Mouse (Mus musculus): ENCODE data around the gene Evl. TPM values are rescaled to one million over a fixed set of nuclear protein-coding genes. Genes with fewer than 3 reads are reported as not detected.

Gene Evl
- polyA plus RNA-seq, 1 experiment from 2014 or later = 43.1 TPM

DNA sequence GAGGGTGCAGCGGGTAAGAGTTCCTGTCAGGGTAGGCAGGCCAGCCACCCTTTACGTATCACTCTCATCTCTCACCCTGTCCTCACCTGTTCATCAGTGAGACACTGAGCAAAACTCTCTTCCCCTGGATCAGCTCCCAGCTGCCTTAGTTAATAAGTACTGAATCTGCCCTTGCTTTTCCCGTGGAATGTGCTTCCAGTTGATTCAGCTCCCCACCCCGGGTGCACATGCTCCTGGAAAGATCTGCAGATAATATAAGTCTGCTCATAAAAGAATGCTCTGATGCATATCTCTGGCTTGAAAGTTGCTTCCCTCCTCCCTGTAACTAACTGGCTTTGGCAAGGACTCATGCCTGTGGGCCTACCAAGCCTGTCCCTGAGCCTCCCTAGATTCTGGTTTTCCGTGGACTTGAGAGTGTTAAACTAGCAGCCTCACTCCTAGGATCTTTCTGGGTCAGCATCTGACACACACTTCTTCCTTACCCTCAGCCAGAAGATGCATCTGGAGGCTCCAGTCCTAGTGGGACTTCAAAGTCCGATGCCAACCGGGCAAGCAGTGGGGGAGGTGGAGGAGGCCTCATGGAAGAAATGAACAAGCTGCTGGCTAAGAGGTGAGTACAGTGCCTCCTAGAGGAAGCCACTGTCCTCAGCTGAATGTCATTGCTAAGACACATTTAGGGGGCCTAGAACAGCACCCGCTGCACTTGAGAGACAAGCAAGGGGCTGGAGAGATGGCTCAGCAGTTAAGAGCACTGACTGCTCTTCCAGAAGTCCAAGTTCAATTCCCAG is 121.3 kb downstream of the Evl start:
- H3K4me2 ChIP-seq = no peak overlapping the region
- peaks cover 70% of the 10 kb centered on the region for H3K36me3 ChIP-seq
- WGBS = 72% methylated on average over 8 of the region's 8 CpGs

DNA sequence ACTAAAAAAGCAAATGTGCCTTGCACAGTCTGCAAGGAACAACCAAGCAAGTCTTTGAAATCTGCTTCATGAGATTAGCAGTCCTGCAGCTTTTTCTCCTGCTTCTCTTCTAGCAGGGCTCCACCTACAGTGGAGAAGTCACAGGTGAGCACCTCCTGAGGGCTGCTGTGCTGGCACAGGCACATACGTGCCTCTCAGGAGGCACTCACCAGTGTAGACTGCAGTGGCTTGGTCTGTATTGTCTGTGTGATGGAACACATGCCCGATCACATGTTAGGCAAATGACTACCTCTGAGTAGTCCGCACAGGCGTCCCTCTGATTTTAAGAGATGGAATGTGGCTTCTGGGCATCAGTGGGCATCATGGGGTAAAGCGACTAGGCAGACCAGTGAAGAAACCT is 122.6 kb downstream of the Evl start:
- H3K9ac ChIP-seq = no peak overlapping the region
- 91% methylated on average over 5 of the region's 5 CpGs for WGBS
- no peak overlapping the region for H3K27ac ChIP-seq (ENCODE audit: poor library complexity, severe bottlenecking)
- H3K4me1 ChIP-seq (replicated peaks) = peaks cover 9% of the 10 kb centered on the region
- no peaks in the 10 kb centered on the region for H3K9me3 ChIP-seq (replicated peaks)
- H3K36me3 ChIP-seq = peaks cover 80% of the 10 kb centered on the region
- no peak for ATAC-seq (ENCODE audit: insufficient number of reproducible peaks, low FRiP score)
- H3K4me2 ChIP-seq = no peak overlapping the region
- H3K4me3 ChIP-seq = no peak overlapping the region
- H3K27me3 ChIP-seq (replicated peaks) = no peaks in the 10 kb centered on the region

More for the DNA sequence above, 121.3 kb downstream of the Evl start:
- Histone ChIP-seq H3K9me3 (replicated peaks) (no peaks in the 10 kb centered on the region), H3K27me3 (replicated peaks) (no peaks in the 10 kb centered on the region), H3K27ac (ENCODE audit: poor library complexity, severe bottlenecking) (no peak overlapping the region), H3K4me3 (no peak overlapping the region), H3K4me1 (replicated peaks) (peaks cover 9% of the 10 kb centered on the region), H3K9ac (no peak overlapping the region)
- ATAC-seq (ENCODE audit: insufficient number of reproducible peaks, low FRiP score) = no peak

DNA sequence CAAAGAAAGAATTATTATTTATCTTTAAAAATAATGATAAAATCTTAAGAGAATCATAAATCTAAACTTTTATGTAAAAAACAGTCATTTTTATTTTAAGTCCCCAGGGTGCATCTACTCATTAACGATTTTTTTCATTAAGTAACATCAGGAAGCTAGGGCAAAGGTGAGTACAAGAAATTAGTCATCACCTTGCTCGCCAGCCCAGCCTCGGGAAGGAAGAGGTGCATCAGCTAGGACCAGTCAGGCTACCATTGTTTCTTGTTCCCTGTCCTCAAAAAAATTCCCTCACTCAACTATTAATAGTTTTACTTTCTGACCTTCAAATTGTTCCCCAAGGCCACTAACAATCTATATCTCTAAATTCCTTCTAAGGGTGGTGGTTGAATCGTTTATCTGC is 123.8 kb downstream of the Evl start:
- no peak for ATAC-seq (ENCODE audit: insufficient number of reproducible peaks, low FRiP score)
- Histone ChIP-seq H3K27me3 (replicated peaks) (no peaks in the 10 kb centered on the region), H3K4me2 (no peak overlapping the region), H3K27ac (ENCODE audit: poor library complexity, severe bottlenecking) (no peak overlapping the region), H3K4me3 (no peak overlapping the region), H3K36me3 (peaks cover 83% of the 10 kb centered on the region), H3K4me1 (replicated peaks) (peaks cover 9% of the 10 kb centered on the region), H3K9me3 (replicated peaks) (no peaks in the 10 kb centered on the region), H3K9ac (no peak overlapping the region)
- 64% methylated on average over 4 of the region's 4 CpGs for WGBS

GRCm38 (mm10) chr12:108680861-108681260 is 126.3 kb downstream of the Evl start:
- 92% methylated on average over 8 of the region's 8 CpGs for WGBS
- H3K27ac ChIP-seq (ENCODE audit: poor library complexity, severe bottlenecking) = no peak overlapping the region
- H3K4me2 ChIP-seq = no peak overlapping the region
- peaks cover 85% of the 10 kb centered on the region for H3K36me3 ChIP-seq
- ATAC-seq (ENCODE audit: insufficient number of reproducible peaks, low FRiP score) = no peak
- no peaks in the 10 kb centered on the region for H3K9me3 ChIP-seq (replicated peaks)
- peaks cover 5% of the 10 kb centered on the region for H3K4me1 ChIP-seq (replicated peaks)
- H3K4me3 ChIP-seq = no peak overlapping the region
- H3K9ac ChIP-seq = no peak overlapping the region
- H3K27me3 ChIP-seq (replicated peaks) = no peaks in the 10 kb centered on the region

GRCm38 (mm10) chr12:108682240-108683023 is 127.9 kb downstream of the Evl start:
- H3K27me3 ChIP-seq (replicated peaks) = no peaks in the 10 kb centered on the region
- H3K9me3 ChIP-seq (replicated peaks) = no peaks in the 10 kb centered on the region
- 83% methylated on average over 13 of the region's 13 CpGs for WGBS
- H3K4me2 ChIP-seq = no peak overlapping the region
- no peak for ATAC-seq (ENCODE audit: insufficient number of reproducible peaks, low FRiP score)
- no peak overlapping the region for H3K9ac ChIP-seq
- peaks cover 87% of the 10 kb centered on the region for H3K36me3 ChIP-seq
- no peak overlapping the region for H3K27ac ChIP-seq (ENCODE audit: poor library complexity, severe bottlenecking)
- no peak overlapping the region for H3K4me3 ChIP-seq
- peaks cover 5% of the 10 kb centered on the region for H3K4me1 ChIP-seq (replicated peaks)

DNA sequence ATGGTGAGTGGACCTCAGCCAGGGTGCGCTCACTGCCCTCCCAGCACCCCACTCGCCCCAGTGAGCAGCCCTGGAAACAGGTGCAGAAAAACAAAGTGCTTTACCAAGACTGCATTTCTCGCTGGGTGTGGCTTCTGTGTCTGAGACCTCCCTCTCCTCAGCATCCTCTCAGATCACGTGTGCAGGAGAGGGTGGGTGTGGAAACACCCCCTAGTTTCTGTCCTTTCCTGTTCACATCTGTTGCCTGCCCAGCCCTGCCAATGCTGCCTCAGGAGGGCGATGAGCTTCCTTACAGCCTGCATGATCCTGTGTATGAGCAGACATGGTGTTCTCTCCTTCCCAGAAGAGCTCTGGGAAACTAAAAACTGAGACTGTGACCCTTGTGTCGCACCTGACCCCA is 131.9 kb downstream of the Evl start:
- Histone ChIP-seq H3K9me3 (replicated peaks) (no peaks in the 10 kb centered on the region), H3K4me3 (no peak overlapping the region), H3K4me1 (replicated peaks) (peaks cover 10% of the 10 kb centered on the region; the same call in 1 of the 2 replicates), H3K4me2 (no peak overlapping the region), H3K27ac (ENCODE audit: poor library complexity, severe bottlenecking) (no peak overlapping the region), H3K9ac (no peak overlapping the region), H3K36me3 (peaks cover 72% of the 10 kb centered on the region), H3K27me3 (replicated peaks) (no peaks in the 10 kb centered on the region)
- 78% methylated on average over 6 of the region's 6 CpGs for WGBS
- ATAC-seq (ENCODE audit: insufficient number of reproducible peaks, low FRiP score) = no peak

- Histone ChIP-seq H3K27me3 (replicated peaks) (no peaks in the 10 kb centered on the region), H3K9me3 (replicated peaks) (no peaks in the 10 kb centered on the region), H3K4me1 (replicated peaks) (peaks cover 10% of the 10 kb centered on the region; the same call in 1 of the 2 replicates), H3K27ac (ENCODE audit: poor library complexity, severe bottlenecking) (no peak overlapping the region), H3K4me3 (no peak overlapping the region), H3K36me3 (peaks cover 67% of the 10 kb centered on the region), H3K9ac (no peak overlapping the region), H3K4me2 (no peak overlapping the region)
- ATAC-seq (ENCODE audit: insufficient number of reproducible peaks, low FRiP score) = no peak
- WGBS = 69% methylated on average over 6 of the region's 6 CpGs
Observed at GRCm38 (mm10) chr12:108686926-108687325, 132.4 kb downstream of the Evl start.

GRCm38 (mm10) chr12:108689167-108689566 is 134.6 kb downstream of the Evl start:
- 46% methylated on average over 9 of the region's 9 CpGs for WGBS
- no peak overlapping the region for H3K9ac ChIP-seq

GRCm38 (mm10) chr12:108690529-108690928 is 136.0 kb downstream of the Evl start:
- no peak overlapping the region for H3K27ac ChIP-seq (ENCODE audit: poor library complexity, severe bottlenecking)
- H3K9me3 ChIP-seq (replicated peaks) = no peaks in the 10 kb centered on the region
- H3K4me2 ChIP-seq = no peak overlapping the region
- peaks cover 34% of the 10 kb centered on the region for H3K36me3 ChIP-seq
- H3K9ac ChIP-seq = no peak overlapping the region
- peaks cover 10% of the 10 kb centered on the region; the same call in 1 of the 2 replicates for H3K4me1 ChIP-seq (replicated peaks)
- ATAC-seq (ENCODE audit: insufficient number of reproducible peaks, low FRiP score) = no peak
- no peaks in the 10 kb centered on the region for H3K27me3 ChIP-seq (replicated peaks)
- no peak overlapping the region for H3K4me3 ChIP-seq
- WGBS = 67% methylated on average over 9 of the region's 9 CpGs

More at GRCm38 (mm10) chr12:108689167-108689566, 134.6 kb downstream of the Evl start:
- no peak overlapping the region for H3K4me2 ChIP-seq
- H3K27me3 ChIP-seq (replicated peaks) = no peaks in the 10 kb centered on the region
- no peak overlapping the region for H3K27ac ChIP-seq (ENCODE audit: poor library complexity, severe bottlenecking)
- H3K36me3 ChIP-seq = peaks cover 44% of the 10 kb centered on the region
- peaks cover 10% of the 10 kb centered on the region; the same call in 1 of the 2 replicates for H3K4me1 ChIP-seq (replicated peaks)
- 0 out of 2 replicates have a peak, but pooled peaks have one; percentile 15 for ATAC-seq (ENCODE audit: insufficient number of reproducible peaks, low FRiP score)
- no peak overlapping the region for H3K4me3 ChIP-seq
- no peaks in the 10 kb centered on the region for H3K9me3 ChIP-seq (replicated peaks)

DNA sequence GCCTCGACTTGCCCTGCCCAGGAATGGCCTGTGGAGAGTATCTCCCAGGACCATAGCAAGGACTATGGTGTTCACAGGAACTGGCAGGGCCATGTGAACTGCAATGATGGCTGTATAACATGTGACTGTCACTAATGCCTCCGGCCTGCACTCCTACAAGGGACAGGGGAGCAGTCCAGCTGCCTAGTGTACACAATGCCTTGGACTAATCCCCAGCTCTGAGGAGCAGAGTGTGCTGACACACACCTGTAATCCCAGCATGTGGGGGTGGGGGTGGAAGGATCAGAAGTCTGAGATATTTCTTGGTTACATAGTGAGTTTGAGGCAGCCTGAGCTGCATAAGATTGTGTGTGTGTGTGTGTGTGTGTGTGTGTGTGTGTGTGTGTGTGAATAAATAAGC is 139.1 kb downstream of the Evl start:
- Histone ChIP-seq H3K9ac (no peak overlapping the region), H3K4me3 (no peak overlapping the region), H3K4me2 (no peak overlapping the region), H3K27ac (ENCODE audit: poor library complexity, severe bottlenecking) (no peak overlapping the region), H3K27me3 (replicated peaks) (no peaks in the 10 kb centered on the region), H3K9me3 (replicated peaks) (no peaks in the 10 kb centered on the region), H3K36me3 (peaks cover 7% of the 10 kb centered on the region), H3K4me1 (replicated peaks) (peaks cover 13% of the 10 kb centered on the region; the same call in 1 of the 2 replicates)
- no peak for ATAC-seq (ENCODE audit: insufficient number of reproducible peaks, low FRiP score)
- WGBS = 67% methylated on average over 2 of the region's 2 CpGs

- 63% methylated on average over 1 of the region's 1 CpGs for WGBS
- Histone ChIP-seq H3K9me3 (replicated peaks) (no peaks in the 10 kb centered on the region), H3K9ac (no peak overlapping the region), H3K27me3 (replicated peaks) (no peaks in the 10 kb centered on the region), H3K27ac (ENCODE audit: poor library complexity, severe bottlenecking) (no peak overlapping the region), H3K36me3 (peaks cover under 1% of the 10 kb centered on the region; the same call in 1 of the 2 replicates), H3K4me1 (replicated peaks) (peaks cover 13% of the 10 kb centered on the region), H3K4me2 (no peak overlapping the region), H3K4me3 (no peak overlapping the region)
- ATAC-seq (ENCODE audit: insufficient number of reproducible peaks, low FRiP score) = no peak
Observed at GRCm38 (mm10) chr12:108694223-108694622, 139.7 kb downstream of the Evl start.

All from heart, embryonic 12.5 days (tissue).